Mouse (Mus musculus) cerebellum, adult 2 months (tissue): ENCODE measurements around the gene Ninl. TPM values are rescaled to one million over a fixed set of nuclear protein-coding genes. Genes with fewer than 3 reads are reported as not detected.

Source experiments
- DNase-seq, 2 experiments: peaks; one replicate each; pipeline ENCODE4 v3.0.0; 2021
- H3K27ac ChIP-seq: fragments of 200-500 bp; 2 replicates; pipeline ENCODE4 v1.5.1; 2012; ENCODE audit warnings: low read length, control low read depth, inconsistent platforms; ENCODE audit not compliant: insufficient read depth
- H3K27me3 ChIP-seq: fragments of 200-500 bp; 2 replicates; pipeline ENCODE4 v1.6.1; 2012; ENCODE audit warnings: inconsistent platforms, mild to moderate bottlenecking, low read length, moderate library complexity; ENCODE audit not compliant: control insufficient read depth, insufficient read depth
- H3K4me1 ChIP-seq: fragments of 200-500 bp; 2 replicates; pipeline ENCODE4 v1.6.1; 2011; ENCODE audit warnings: low read length; ENCODE audit not compliant: control insufficient read depth, insufficient read depth
- H3K4me3 ChIP-seq: fragments of 200-500 bp; replicated peaks from 2 replicates; pipeline ENCODE3; 2011; ENCODE audit warnings: mild to moderate bottlenecking, low read depth, low read length, control low read depth; ENCODE audit not compliant: insufficient read depth
- CTCF ChIP-seq: fragments of 200-500 bp; IDR thresholded peaks from 2 replicates; pipeline ENCODE4 v1.5.1; 2011; ENCODE audit warnings: low read depth, mild to moderate bottlenecking, control low read depth, low read length, moderate library complexity, borderline replicate concordance; ENCODE audit not compliant: insufficient read depth
- POLR2A ChIP-seq: fragments of 200-500 bp; IDR thresholded peaks from 2 replicates; pipeline ENCODE4 v1.6.1; 2011; ENCODE audit warnings: low read length, control low read depth, borderline replicate concordance; ENCODE audit not compliant: insufficient read depth
- WGBS: fragments of 180-500 bp; shearing (Covaris S2); methylation state at CpG from one replicate; pipeline ENCODE4 v1.1.7; 2018; 5-methylcytosine and 5-hydroxymethylcytosine counted together
- polyA plus RNA-seq: library from polyadenylated mRNA; depleted of rRNA; stranded (reverse); fragments of >200 nt; gene quantifications from 2 replicates; pipeline ENCODE4 v1.2.3, GENCODE M21; 2012

Gene Ninl
- polyA plus RNA-seq, 1 experiment = 4.7 TPM

GRCm38 (mm10) chr2:150944017-150944416, 95.2 kb downstream of the Ninl start:
- no peak overlapping the region for H3K4me3 ChIP-seq
- no peaks in the 10 kb centered on the region for H3K4me1 ChIP-seq
- H3K27ac ChIP-seq = no peak overlapping the region
- H3K27me3 ChIP-seq = no peaks in the 10 kb centered on the region
- DNase-seq = no peak
- WGBS = 93% methylated on average over 5 of the region's 5 CpGs
- no peak for TF ChIP-seq CTCF
- no peak for TF ChIP-seq POLR2A

GRCm38 (mm10) chr2:150934659-150935058, 104.5 kb downstream of the Ninl start:
- Histone ChIP-seq H3K27me3 (no peaks in the 10 kb centered on the region), H3K4me3 (no peak overlapping the region), H3K27ac (no peak overlapping the region), H3K4me1 (no peaks in the 10 kb centered on the region)
- TF ChIP-seq POLR2A = no peak
- TF ChIP-seq CTCF = no peak
- WGBS = 90% methylated on average over 4 of the region's 4 CpGs
- no peak for DNase-seq

DNA sequence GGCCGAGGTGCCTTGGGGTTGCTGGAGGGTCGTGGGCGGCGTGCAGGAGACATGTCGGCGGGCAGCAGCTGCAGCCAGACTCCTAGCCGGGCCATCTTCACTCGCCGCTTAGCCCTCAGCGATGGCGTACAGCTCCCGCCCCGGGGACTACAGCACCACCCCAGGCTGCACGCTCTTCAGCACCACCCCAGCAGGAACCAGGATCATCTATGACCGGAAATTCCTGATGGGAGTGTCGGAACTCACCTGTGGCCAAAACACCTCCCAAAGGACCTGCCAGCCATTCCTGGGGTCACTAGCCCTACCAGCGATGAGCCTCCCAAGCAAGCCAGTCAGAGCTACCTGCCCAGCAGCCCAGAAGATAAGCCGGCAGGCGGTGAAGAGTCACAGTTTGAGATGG, 105.7 kb downstream of the Ninl start:
- Histone ChIP-seq H3K4me3 (no peak overlapping the region), H3K27ac (no peak overlapping the region), H3K4me1 (no peaks in the 10 kb centered on the region), H3K27me3 (no peaks in the 10 kb centered on the region)
- 87% methylated on average over 19 of the region's 19 CpGs for WGBS
- TF ChIP-seq CTCF (no peak), POLR2A (no peak)
- no peak for DNase-seq

DNA sequence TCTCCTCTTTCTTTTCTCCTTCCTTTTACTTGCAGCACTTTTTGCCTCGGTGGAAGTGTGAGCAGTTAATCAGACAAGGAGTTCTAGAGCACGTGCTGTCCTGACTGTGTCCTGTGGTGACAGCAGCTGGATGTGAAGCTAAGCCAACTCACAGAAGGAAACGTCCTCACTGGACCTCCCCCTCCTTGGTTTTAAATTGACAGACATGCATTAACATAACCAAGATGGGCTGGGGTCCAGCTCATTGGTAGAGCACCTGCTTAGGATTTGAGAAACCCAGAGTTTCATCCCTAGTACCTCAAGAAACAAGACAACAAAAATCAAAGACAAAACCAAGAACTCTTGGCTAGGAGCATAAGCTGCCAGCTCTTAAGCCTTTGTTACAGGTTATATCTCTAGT, 108.4 kb downstream of the Ninl start:
- no peak for DNase-seq
- H3K4me1 ChIP-seq = no peaks in the 10 kb centered on the region; the same call in 1 of the 2 replicates
- 21% methylated on average over 3 of the region's 3 CpGs for WGBS
- H3K4me3 ChIP-seq = no peak overlapping the region
- no peaks in the 10 kb centered on the region for H3K27me3 ChIP-seq
- TF ChIP-seq CTCF (no peak), POLR2A (no peak)
- H3K27ac ChIP-seq = no peak overlapping the region

- TF ChIP-seq POLR2A = no peak
- no peak for TF ChIP-seq CTCF
- no peaks in the 10 kb centered on the region for H3K27me3 ChIP-seq
- H3K4me3 ChIP-seq = no peak overlapping the region
- peak; percentile 46 to 78 for DNase-seq
- no peak overlapping the region for H3K27ac ChIP-seq
- WGBS = 41% methylated on average over 6 of the region's 6 CpGs
- no peaks in the 10 kb centered on the region; the same call in 1 of the 2 replicates for H3K4me1 ChIP-seq
These were observed 110.0 kb downstream of the Ninl start for GRCm38 (mm10) chr2:150929156-150929555.

- peak; percentile 56 to 57 for DNase-seq
- WGBS = 22% methylated on average over 11 of the region's 11 CpGs
- Histone ChIP-seq H3K4me3 (no peak overlapping the region), H3K27ac (no peak overlapping the region), H3K27me3 (no peaks in the 10 kb centered on the region), H3K4me1 (no peaks in the 10 kb centered on the region; the same call in 1 of the 2 replicates)
- no peak for TF ChIP-seq POLR2A
- TF ChIP-seq CTCF = no peak
These were observed 112.0 kb downstream of the Ninl start for GRCm38 (mm10) chr2:150927038-150927720.

DNA sequence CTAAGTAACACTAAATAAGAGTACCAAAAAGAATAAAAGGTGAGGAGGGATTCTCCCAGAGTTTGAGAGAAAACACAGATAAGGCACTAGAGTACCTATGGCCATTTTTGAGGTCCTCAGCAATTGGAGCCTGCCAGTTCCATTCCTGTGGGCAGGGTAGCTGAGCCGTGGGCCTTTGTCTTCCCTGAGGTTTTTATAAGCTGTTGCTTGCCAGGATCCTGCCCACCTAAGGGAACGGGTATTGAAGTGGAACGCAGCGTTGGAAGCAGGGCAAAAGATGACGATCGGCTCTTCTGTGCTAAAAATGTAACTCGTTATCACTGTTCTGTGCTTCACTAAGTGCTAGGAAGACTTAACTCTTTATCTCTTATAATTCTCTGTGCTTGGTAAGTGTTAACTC, 115.7 kb downstream of the Ninl start:
- Histone ChIP-seq H3K4me1 (no peaks in the 10 kb centered on the region; the same call in 1 of the 2 replicates), H3K27me3 (no peaks in the 10 kb centered on the region), H3K27ac (no peak overlapping the region), H3K4me3 (no peak overlapping the region)
- 50% methylated on average over 7 of the region's 7 CpGs for WGBS
- TF ChIP-seq CTCF (no peak), POLR2A (no peak)
- no peak for DNase-seq

- H3K27ac ChIP-seq = no peak overlapping the region
- TF ChIP-seq POLR2A (no peak), CTCF (no peak)
- DNase-seq = no peak
- H3K27me3 ChIP-seq = no peaks in the 10 kb centered on the region
- H3K4me3 ChIP-seq = no peak overlapping the region
- 91% methylated on average over 3 of the region's 3 CpGs for WGBS
- H3K4me1 ChIP-seq = no peaks in the 10 kb centered on the region; the same call in 1 of the 2 replicates
These were observed 116.2 kb downstream of the Ninl start for GRCm38 (mm10) chr2:150923026-150923425.
